Mouse (Mus musculus) kidney, embryonic 14.5 days (tissue): ENCODE data around the gene Cd207. TPM values are rescaled to one million over a fixed set of nuclear protein-coding genes. Genes with fewer than 3 reads are reported as not detected.
A peak's percentile ranks its signal among the peaks of the same experiment; 100 is the strongest.

Source experiments
- ATAC-seq: fragments of 200-750 bp; cut with Nextera tagmentation; 2 replicates; pipeline ENCODE4 v1.8.0; 2017; ENCODE audit warnings: moderate number of reproducible peaks, mild to moderate bottlenecking, moderate TSS enrichment, moderate library complexity; ENCODE audit not compliant: low FRiP score, low TSS enrichment
- H3K27ac ChIP-seq: fragments of 300-500 bp; sonication (generic); 2 replicates; pipeline ENCODE4 v1.5.1; 2014; ENCODE audit warnings: low read depth, mild to moderate bottlenecking, low read length, moderate library complexity, mixed read lengths
- H3K27me3 ChIP-seq: fragments of 300-500 bp; sonication (generic); 2 replicates; pipeline ENCODE4 v1.6.1; 2014; ENCODE audit warnings: mild to moderate bottlenecking, low read length; ENCODE audit not compliant: control insufficient read depth, insufficient read depth
- H3K36me3 ChIP-seq: fragments of 300-500 bp; sonication (generic); 2 replicates; pipeline ENCODE4 v1.6.1; 2014; ENCODE audit warnings: low read length, mixed read lengths; ENCODE audit not compliant: control insufficient read depth, insufficient read depth
- H3K4me1 ChIP-seq: fragments of 300-500 bp; sonication (generic); 2 replicates; pipeline ENCODE4 v1.6.1; 2014; ENCODE audit warnings: low read length, mixed read lengths; ENCODE audit not compliant: control insufficient read depth, insufficient read depth
- H3K4me2 ChIP-seq: fragments of 300-500 bp; sonication (generic); replicated peaks from 2 replicates; pipeline ENCODE4 v1.6.1; 2014; ENCODE audit warnings: low read depth, mild to moderate bottlenecking, low read length
- H3K4me3 ChIP-seq: fragments of 300-500 bp; sonication (generic); 2 replicates; pipeline ENCODE4 v1.5.1; 2014; ENCODE audit warnings: mild to moderate bottlenecking, low read length
- H3K9ac ChIP-seq: fragments of 300-500 bp; sonication (generic); 2 replicates; pipeline ENCODE4 v1.6.1; 2014; ENCODE audit warnings: low read depth, mild to moderate bottlenecking, low read length, moderate library complexity
- H3K9me3 ChIP-seq: fragments of 300-500 bp; sonication (generic); 2 replicates; pipeline ENCODE4 v1.6.1; 2016; ENCODE audit warnings: low read length; ENCODE audit not compliant: control insufficient read depth
- WGBS: fragments of 180-500 bp; shearing (Covaris S2); extraction: QIAGEN DNeasy Blood & Tissue Kit; methylation state at CpG from one replicate; pipeline ENCODE4 v1.1.7; 2014; 5-methylcytosine and 5-hydroxymethylcytosine counted together
- polyA plus RNA-seq: library from polyadenylated mRNA; unstranded; fragments of >200 nt; fragmentation: Nextera tagmentation; extraction: Ambion mirVana; gene quantifications from 2 replicates; pipeline ENCODE4 v1.2.1, GENCODE M21; 2014

The Cd207 gene
- polyA plus RNA-seq, 1 experiment from 2014 or later, result not detected

DNA sequence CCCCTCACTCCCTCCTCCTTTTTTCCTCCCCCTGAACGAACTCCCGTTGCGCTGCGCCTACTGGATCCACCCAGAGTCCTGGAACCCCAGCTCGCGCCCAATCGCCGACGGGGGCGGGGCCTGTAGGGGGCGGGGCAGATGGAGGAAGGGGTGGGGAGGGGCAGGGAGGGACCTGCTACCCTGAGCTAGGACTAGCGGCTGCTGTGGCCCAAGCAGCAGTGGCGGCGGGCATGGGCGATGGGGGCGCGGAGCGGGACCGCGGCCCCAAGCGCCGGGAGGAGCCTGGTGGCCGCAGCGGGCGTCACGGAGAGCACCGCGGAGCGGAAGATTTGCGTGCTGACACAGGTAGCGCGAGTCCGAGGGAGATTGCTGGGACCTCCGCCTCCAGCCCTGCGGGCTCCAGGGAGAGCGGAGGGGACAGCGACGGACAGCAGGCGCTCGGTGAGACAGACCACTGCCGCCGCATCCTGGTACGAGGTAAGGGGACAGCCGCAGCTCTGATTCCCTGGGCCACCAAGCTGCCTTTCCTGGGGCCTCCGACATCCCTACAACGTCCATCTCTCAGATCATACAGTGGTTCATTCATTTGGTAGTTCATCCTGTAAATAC lies 33.5 kb upstream of the Cd207 start, which contains the start of gene Vax2:
Gene Vax2 (plus strand): TSS at position 198 of the 609 bp plus-strand sequence.
- H3K4me2 ChIP-seq, result peak within 1 kb of the TSS; percentile 69
- peaks cover 99% of the 10 kb centered on the region for H3K27me3 ChIP-seq
- no peaks in the 10 kb centered on the region for H3K9me3 ChIP-seq
- no peak within 1 kb of the TSS for H3K27ac ChIP-seq
- 0 out of 2 replicates have a peak within 1 kb of the TSS, but pooled peaks have one; percentile 28 for H3K9ac ChIP-seq
- peaks cover 13% of the 10 kb centered on the region; the same call in 1 of the 2 replicates for H3K4me1 ChIP-seq
- H3K36me3 ChIP-seq, result no peaks in the 10 kb centered on the region
- WGBS, result 1% methylated on average over 45 of the region's 46 CpGs
- peak within 1 kb of the TSS; percentile 39 for H3K4me3 ChIP-seq
- peak; percentile 89 for ATAC-seq

DNA sequence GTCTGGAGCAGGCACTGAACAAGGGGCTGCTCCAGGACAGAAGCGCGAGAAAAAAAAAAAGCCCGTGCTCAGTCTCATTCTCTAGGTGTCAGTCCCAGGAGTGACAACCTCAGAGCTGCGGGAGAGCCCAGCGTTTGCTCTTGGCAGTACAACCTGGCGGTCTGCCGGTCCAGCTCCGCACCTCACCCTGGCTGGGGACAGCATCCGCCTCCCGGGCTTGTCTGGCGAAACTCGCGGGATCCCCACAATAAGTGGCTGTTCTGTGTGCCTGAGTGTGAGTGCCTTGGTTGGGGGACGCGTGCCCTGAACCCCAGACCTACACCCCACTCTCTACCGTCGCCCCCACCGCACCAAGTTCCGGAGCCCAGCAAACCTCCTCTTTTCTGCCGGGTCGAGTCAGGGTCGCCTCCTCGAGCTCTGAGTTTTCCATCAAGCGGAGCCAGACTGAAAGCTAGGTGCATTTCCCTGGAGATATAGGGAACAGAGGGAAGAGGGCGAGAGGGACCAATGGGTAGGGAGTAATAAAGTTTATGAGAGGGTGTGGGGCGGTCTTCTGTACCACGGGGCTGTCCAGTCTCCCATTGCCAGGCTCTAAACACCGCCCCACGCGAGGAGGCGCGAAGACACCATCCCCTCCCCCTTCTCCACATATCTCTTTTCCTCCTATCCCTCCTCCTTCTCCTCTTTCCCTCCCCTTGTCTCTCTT lies 32.9 kb upstream of the Cd207 start:
- Histone ChIP-seq H3K27ac (no peak overlapping the region), H3K4me1 (peaks cover 13% of the 10 kb centered on the region; the same call in 1 of the 2 replicates), H3K4me3 (peak overlapping the region; percentile 39), H3K27me3 (peaks cover 99% of the 10 kb centered on the region), H3K9ac (no peak overlapping the region), H3K4me2 (peak overlapping the region; percentile 69), H3K9me3 (no peaks in the 10 kb centered on the region), H3K36me3 (no peaks in the 10 kb centered on the region)
- peak; percentile 58 for ATAC-seq
- WGBS, result under 1% methylated on average over 32 of the region's 32 CpGs

DNA sequence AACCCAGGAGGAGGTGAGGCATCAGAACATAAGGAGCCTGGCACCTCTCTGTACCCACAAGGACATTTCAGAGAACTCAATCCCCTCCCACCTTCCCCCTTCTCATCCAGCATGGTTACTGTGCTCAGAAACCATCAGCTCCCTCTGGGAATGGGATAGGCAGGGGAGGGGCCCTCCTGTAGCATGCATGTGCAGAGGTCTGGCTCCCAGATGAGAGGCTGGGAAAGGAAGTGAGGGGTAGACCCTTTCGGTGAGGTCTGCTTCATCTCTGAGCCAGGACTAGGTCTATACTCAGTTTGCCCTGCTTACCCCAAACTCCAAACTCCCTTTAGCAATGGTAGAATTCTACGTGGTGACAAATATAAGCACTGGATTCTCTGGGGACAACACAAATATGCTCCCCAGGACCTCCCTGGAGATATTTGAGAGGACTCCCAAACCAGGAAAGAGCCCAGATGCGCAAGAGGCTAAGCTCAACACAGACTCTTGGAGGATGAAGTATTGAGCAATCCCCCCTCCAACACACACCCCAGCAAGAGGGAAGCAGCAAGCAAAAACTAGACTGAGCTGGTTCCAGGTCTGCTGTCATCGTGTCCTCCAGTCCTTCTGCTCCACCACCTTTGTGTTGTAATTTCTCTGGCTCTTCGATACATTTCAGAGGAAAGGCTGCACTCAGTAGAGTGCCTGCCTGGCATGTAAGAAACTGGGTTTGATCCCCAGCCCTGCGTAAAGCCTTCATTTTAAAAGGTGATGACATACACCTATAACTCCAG lies 30.3 kb upstream of the Cd207 start:
- H3K36me3 ChIP-seq, result no peaks in the 10 kb centered on the region
- 3% methylated on average over 6 of the region's 6 CpGs for WGBS
- H3K9ac ChIP-seq, result no peak overlapping the region
- H3K4me3 ChIP-seq, result no peak overlapping the region
- no peak for ATAC-seq
- no peak overlapping the region for H3K27ac ChIP-seq
- H3K4me1 ChIP-seq, result peaks cover 13% of the 10 kb centered on the region; the same call in 1 of the 2 replicates
- H3K27me3 ChIP-seq, result peaks cover 100% of the 10 kb centered on the region
- H3K9me3 ChIP-seq, result 0 out of 2 replicates have a peak, but pooled peaks cover 4% of the 10 kb centered on the region
- H3K4me2 ChIP-seq, result no peak overlapping the region

DNA sequence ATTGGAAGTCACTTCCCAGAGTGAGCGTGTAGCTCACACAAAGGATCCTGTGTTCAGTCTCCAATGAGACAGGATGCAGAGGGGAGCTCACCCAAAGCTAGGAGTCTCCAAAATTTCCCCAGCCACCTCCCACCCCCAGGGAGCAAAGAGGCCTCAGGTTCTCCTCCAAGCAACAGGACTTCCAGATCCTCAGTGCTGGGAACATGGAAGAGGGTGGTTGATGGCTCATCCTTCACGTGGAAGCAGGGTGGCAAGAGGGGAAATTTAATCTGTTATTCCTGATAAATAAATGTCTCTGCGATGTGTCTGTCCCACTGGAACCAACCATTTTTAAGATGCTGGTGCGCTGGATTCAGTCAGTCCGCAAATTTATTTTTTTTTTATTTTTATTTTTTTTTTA lies 27.0 kb upstream of the Cd207 start:
- Histone ChIP-seq H3K36me3 (no peaks in the 10 kb centered on the region), H3K9me3 (0 out of 2 replicates have a peak, but pooled peaks cover 4% of the 10 kb centered on the region), H3K4me2 (no peak overlapping the region), H3K4me3 (no peak overlapping the region), H3K9ac (no peak overlapping the region), H3K4me1 (no peaks in the 10 kb centered on the region), H3K27me3 (peaks cover 88% of the 10 kb centered on the region), H3K27ac (no peak overlapping the region)
- no peak for ATAC-seq
- WGBS, result 21% methylated on average over 5 of the region's 5 CpGs

DNA sequence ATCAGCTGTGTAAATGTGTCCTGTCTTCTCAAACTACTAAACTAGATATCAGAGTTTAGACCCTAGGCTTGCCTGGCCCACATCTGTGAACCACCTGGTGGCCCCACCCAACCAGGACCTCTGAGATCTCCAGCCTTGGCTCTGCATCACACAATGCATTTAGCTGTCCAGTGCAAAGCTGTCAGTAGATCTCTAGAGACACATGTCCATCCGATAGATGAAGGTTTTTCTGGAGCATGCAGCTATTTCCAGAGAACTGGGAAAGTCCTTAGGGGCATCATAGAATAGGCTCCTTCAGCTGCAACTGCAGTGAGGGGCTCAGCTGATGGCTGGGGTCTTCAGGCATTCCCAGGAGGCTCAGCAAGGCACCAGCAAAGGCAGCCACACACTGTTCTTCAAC lies 26.6 kb upstream of the Cd207 start:
- Histone ChIP-seq H3K4me2 (no peak overlapping the region), H3K9me3 (0 out of 2 replicates have a peak, but pooled peaks cover 4% of the 10 kb centered on the region), H3K27me3 (peaks cover 88% of the 10 kb centered on the region), H3K4me3 (no peak overlapping the region), H3K9ac (no peak overlapping the region), H3K36me3 (no peaks in the 10 kb centered on the region), H3K27ac (no peak overlapping the region), H3K4me1 (no peaks in the 10 kb centered on the region)
- no peak for ATAC-seq
- 18% methylated on average over 1 of the region's 1 CpGs for WGBS

DNA sequence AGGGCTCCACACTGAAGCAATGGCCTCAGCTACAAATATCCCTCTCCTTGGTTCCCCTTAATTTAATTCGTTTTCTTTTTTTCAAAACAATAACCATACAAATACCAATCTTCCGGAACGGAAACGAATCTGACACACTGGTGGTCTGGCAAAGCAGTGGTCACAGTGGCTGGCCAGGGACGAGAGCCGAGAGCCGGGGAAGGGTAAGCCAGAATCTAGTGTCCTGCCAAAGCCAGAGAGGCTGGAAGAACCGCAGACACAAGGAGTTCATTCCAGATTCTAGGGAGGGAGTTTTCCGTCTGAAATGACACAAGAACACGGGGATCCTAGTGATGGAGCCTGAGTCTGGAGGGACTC lies 26.0 kb upstream of the Cd207 start:
- WGBS, result under 1% methylated on average over 10 of the region's 10 CpGs
- Histone ChIP-seq H3K4me2 (no peak overlapping the region), H3K27ac (no peak overlapping the region), H3K27me3 (peaks cover 88% of the 10 kb centered on the region), H3K9ac (no peak overlapping the region), H3K36me3 (no peaks in the 10 kb centered on the region), H3K4me1 (no peaks in the 10 kb centered on the region), H3K4me3 (no peak overlapping the region), H3K9me3 (0 out of 2 replicates have a peak, but pooled peaks cover 4% of the 10 kb centered on the region)
- no peak for ATAC-seq

DNA sequence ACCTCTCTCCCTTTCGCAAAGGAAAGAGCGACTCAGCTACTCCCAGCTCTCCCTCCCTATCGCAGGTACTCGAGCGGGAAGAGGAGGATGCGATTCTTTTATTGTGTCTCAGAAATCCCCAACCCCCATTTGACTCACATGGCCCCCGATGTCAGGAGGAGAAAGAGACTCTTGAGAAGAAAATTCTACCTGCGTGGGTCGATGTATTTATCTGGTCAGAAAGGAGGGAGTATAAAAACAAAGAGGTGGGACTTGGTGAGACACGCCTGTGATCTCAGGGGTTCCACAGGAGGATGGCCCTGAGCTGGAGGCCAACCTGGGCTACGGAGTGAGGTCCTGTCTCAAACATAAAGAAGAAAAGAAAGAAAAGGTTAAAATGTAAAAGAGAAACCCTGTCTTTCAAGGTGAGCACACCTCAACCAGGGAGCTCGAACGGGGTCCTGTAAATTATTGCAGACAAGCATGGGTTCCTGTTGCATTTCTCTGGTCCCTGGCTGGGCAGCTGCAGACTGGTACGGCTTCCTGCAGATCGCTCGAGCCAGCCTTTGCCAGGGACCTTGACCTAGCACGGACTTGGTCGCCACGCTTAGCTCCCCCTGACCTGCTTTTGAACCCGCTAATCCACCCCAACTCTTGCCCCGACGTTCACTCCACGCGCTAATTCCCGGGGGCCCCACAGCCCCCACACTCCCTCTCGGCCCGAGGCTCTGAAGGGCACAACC lies 25.5 kb upstream of the Cd207 start:
- no peak for ATAC-seq
- H3K36me3 ChIP-seq, result no peaks in the 10 kb centered on the region
- no peaks in the 10 kb centered on the region for H3K4me1 ChIP-seq
- peaks cover 88% of the 10 kb centered on the region for H3K27me3 ChIP-seq
- 0 out of 2 replicates have a peak, but pooled peaks cover 4% of the 10 kb centered on the region for H3K9me3 ChIP-seq
- no peak overlapping the region for H3K4me2 ChIP-seq
- no peak overlapping the region for H3K4me3 ChIP-seq
- 1% methylated on average over 27 of the region's 27 CpGs for WGBS
- no peak overlapping the region for H3K9ac ChIP-seq
- no peak overlapping the region for H3K27ac ChIP-seq

DNA sequence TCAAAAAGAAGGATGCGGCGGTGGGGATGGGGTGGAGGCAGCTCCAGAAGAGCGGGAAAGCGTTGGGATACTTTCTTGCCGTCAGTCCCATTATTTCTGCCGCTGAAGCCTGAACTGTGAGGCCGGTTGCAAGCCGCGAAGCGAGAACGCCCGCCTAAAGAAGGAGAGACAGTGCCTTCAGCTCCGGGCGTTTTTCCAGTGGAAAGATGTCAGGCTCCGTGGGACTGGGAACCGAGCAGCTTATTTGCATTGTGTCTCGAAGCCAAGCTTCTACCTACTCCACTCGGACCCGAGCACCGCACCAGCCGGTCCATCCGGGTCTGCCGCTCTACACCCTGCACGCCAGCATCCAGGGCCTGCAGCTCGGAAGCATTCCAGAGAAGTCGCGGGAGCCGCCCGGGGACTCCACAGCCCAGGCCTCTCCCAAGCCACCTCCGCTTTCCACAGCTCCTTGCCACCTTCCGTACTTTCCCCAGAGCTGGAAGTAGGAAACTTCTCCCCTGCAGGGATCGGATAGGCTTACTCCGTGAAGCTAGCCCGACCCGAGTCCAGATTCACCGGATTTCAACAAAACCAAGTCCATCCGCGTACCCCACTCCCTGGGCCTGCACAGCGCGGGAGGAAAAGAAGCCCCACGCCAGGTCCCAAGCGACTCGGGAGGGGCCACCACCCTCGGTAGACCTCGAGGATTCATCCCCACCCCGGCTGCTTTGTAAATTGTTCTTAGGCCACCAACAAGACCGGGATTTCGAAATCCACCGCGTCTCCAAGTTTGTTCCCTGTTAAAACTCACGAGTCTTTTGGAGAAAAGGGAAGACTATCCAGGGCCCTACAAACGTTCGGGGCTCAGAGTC lies 24.7 kb upstream of the Cd207 start:
- peaks cover 88% of the 10 kb centered on the region for H3K27me3 ChIP-seq
- no peak overlapping the region for H3K9ac ChIP-seq
- no peak overlapping the region for H3K27ac ChIP-seq
- peak; percentile 65; the same call in 1 of the 2 replicates for ATAC-seq
- no peak overlapping the region for H3K4me2 ChIP-seq
- WGBS, result under 1% methylated on average over 53 of the region's 53 CpGs
- H3K4me1 ChIP-seq, result no peaks in the 10 kb centered on the region
- 0 out of 2 replicates have a peak, but pooled peaks cover 4% of the 10 kb centered on the region for H3K9me3 ChIP-seq
- H3K4me3 ChIP-seq, result no peak overlapping the region
- no peaks in the 10 kb centered on the region for H3K36me3 ChIP-seq
